In the genomic region with DNA sequence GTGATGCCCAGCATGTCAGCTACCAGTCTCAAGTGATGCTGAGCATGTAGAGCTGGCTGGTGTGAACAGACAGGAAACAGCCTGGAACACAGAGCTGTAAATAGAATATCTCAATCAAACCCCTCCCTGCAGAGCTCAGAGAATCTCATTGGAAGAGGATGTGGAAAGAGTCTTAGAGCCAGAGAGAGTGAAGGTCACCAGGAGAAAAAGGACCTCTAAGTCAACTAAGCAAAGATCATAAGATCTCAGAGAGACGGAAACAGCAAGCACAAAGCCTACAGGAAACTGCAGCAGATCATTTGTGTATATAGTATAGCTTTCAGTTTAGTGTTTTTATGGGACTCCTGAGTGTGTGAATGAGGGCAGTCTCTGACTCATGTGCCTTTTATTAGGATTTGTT, we compare ENCODE assay signal across 23 mouse cellular contexts. TPM values are rescaled to one million over a fixed set of nuclear protein-coding genes. Genes with fewer than 3 reads are reported as not detected.
DNase-seq lines count a peak whose midpoint lies in the region; ATAC-seq and TF ChIP-seq lines count a peak whose summit lies in the region.
"Had no signal": no experiment of that assay in that cellular context is flagged by ENCODE, and none has a peak within 500 bp of the region (broad histone marks: within the 10 kb centered on the region; RNA-seq: fewer than 3 reads in every experiment).

No protein-coding gene starts in this region.

- 23% methylated on average over 1 of the region's 1 CpGs for WGBS in heart, embryonic 12.5 days
- WGBS in lung, embryonic 14.5 days, result 39% methylated on average over 1 of the region's 1 CpGs
- WGBS in intestine, postnatal 0 days, result 15% methylated on average over 1 of the region's 1 CpGs

- no peak for TF ChIP-seq CTCF in lung, embryonic 14.5 days (IDR thresholded peaks at IDR 0.05; ENCODE audit: low read depth)
- no peak for TF ChIP-seq CTCF in intestine, postnatal 0 days (IDR thresholded peaks at IDR 0.05; ENCODE audit: low read depth)

- no peak for DNase-seq in heart, postnatal 25 days (ENCODE audit: low spot score)
- peak; percentile 49 for DNase-seq in lung, embryonic 14.5 days
- DNase-seq in lung, postnatal 4 days, result no peak
- DNase-seq in CD4-positive, CD25-positive, alpha-beta regulatory T cell, adult 2 months (ENCODE audit: low read depth, low spot score), result peak; percentile 14
- DNase-seq in adrenal gland, adult 2 months, result no peak
- DNase-seq in ovary, adult 18-20 months (ENCODE audit: low spot score), result no peak
- DNase-seq: adrenal gland, postnatal 10 days; cerebellum, adult 9-10 months; gastrocnemius, postnatal 10 days; kidney, adult 8-10 months; kidney, postnatal 25 days; layer of hippocampus, adult 9-11 months had no signal

- no peak overlapping the region for H3K27ac ChIP-seq in heart, embryonic 12.5 days (ENCODE audit: poor library complexity, severe bottlenecking)
- H3K27ac ChIP-seq in lung, embryonic 14.5 days (ENCODE audit: low read depth), result no peak overlapping the region
- no peak overlapping the region for H3K27ac ChIP-seq in intestine, postnatal 0 days (ENCODE audit: low read depth, low read length)
- H3K27ac ChIP-seq: embryonic facial prominence, embryonic 12.5 days; hindbrain, embryonic 15.5 days; lung, embryonic 15.5 days had no signal

- no peaks in the 10 kb centered on the region for H3K36me3 ChIP-seq in heart, embryonic 12.5 days
- no peaks in the 10 kb centered on the region for H3K36me3 ChIP-seq in lung, embryonic 14.5 days (ENCODE audit: insufficient read depth)
- H3K36me3 ChIP-seq in intestine, postnatal 0 days (ENCODE audit: control insufficient read depth, insufficient read depth), result no peaks in the 10 kb centered on the region
- H3K36me3 ChIP-seq: embryonic facial prominence, embryonic 12.5 days; hindbrain, embryonic 15.5 days; lung, embryonic 15.5 days had no signal

- intact Hi-C loops in heart, postnatal 25 days (cut with DNase I), result no loop called here

- no peak overlapping the region for H3K9ac ChIP-seq in heart, embryonic 12.5 days
- no peak overlapping the region for H3K9ac ChIP-seq in lung, embryonic 14.5 days
- H3K9ac ChIP-seq in intestine, postnatal 0 days (ENCODE audit: low read depth, low read length), result no peak overlapping the region
- H3K9ac ChIP-seq: embryonic facial prominence, embryonic 12.5 days; hindbrain, embryonic 15.5 days; lung, embryonic 15.5 days had no signal

- no peak overlapping the region for H3K4me2 ChIP-seq in heart, embryonic 12.5 days
- no peak overlapping the region for H3K4me2 ChIP-seq in lung, embryonic 14.5 days
- no peak overlapping the region for H3K4me2 ChIP-seq in intestine, postnatal 0 days (replicated peaks; ENCODE audit: low read depth)
- H3K4me2 ChIP-seq: embryonic facial prominence, embryonic 12.5 days; hindbrain, embryonic 15.5 days; liver, embryonic 11.5 days; lung, embryonic 15.5 days had no signal

- 0 out of 2 replicates have a peak, but pooled peaks cover 2% of the 10 kb centered on the region for H3K4me1 ChIP-seq in heart, embryonic 12.5 days (replicated peaks)
- no peaks in the 10 kb centered on the region for H3K4me1 ChIP-seq in lung, embryonic 14.5 days (ENCODE audit: insufficient read depth)
- H3K4me1 ChIP-seq in intestine, postnatal 0 days (replicated peaks; ENCODE audit: control insufficient read depth, insufficient read depth, low read length), result no peaks in the 10 kb centered on the region
- H3K4me1 ChIP-seq: embryonic facial prominence, embryonic 12.5 days; hindbrain, embryonic 15.5 days; lung, embryonic 15.5 days had no signal

- H3K27me3 ChIP-seq in heart, embryonic 12.5 days (replicated peaks), result no peaks in the 10 kb centered on the region
- no peaks in the 10 kb centered on the region for H3K27me3 ChIP-seq in lung, embryonic 14.5 days (ENCODE audit: insufficient read depth, low read length)
- no peaks in the 10 kb centered on the region for H3K27me3 ChIP-seq in intestine, postnatal 0 days (replicated peaks; ENCODE audit: control insufficient read depth, insufficient read depth, low read length)
- H3K27me3 ChIP-seq: embryonic facial prominence, embryonic 12.5 days; hindbrain, embryonic 15.5 days; lung, embryonic 15.5 days had no signal

- 0 out of 2 replicates have a peak, but pooled peaks have one; percentile 48 for ATAC-seq in heart, embryonic 12.5 days (ENCODE audit: insufficient number of reproducible peaks, low FRiP score)
- ATAC-seq in lung, embryonic 14.5 days (ENCODE audit: insufficient read depth), result peak; percentile 49; the same call in 1 of the 2 replicates
- peak; percentile 93 for ATAC-seq in intestine, postnatal 0 days
- ATAC-seq: forebrain, embryonic 14.5 days; midbrain, embryonic 16.5 days had no signal

- no peak overlapping the region for H3K4me3 ChIP-seq in heart, embryonic 12.5 days
- no peak overlapping the region for H3K4me3 ChIP-seq in lung, embryonic 14.5 days (ENCODE audit: low read depth, low read length)
- no peak overlapping the region for H3K4me3 ChIP-seq in intestine, postnatal 0 days (ENCODE audit: low read depth, low read length)
- H3K4me3 ChIP-seq: embryonic facial prominence, embryonic 12.5 days; erythroblast, embryonic 14.5 days; hindbrain, embryonic 15.5 days; lung, embryonic 15.5 days had no signal

- H3K9me3 ChIP-seq in heart, embryonic 12.5 days (replicated peaks), result no peaks in the 10 kb centered on the region
- no peaks in the 10 kb centered on the region for H3K9me3 ChIP-seq in lung, embryonic 14.5 days (ENCODE audit: low read depth, low read length)
- no peaks in the 10 kb centered on the region for H3K9me3 ChIP-seq in intestine, postnatal 0 days (ENCODE audit: control insufficient read depth)
- H3K9me3 ChIP-seq: embryonic facial prominence, embryonic 12.5 days; hindbrain, embryonic 15.5 days; lung, embryonic 15.5 days had no signal

RNA-seq across cellular contexts. Expression of a gene that starts 8.3 kb away (rescaled TPM):
- 0.37 and 0.39 TPM in 2 replicates for polyA plus RNA-seq in heart, embryonic 12.5 days (2016; fragmentation: Nextera tagmentation; extraction: Ambion mirVana)
- total RNA-seq in heart, postnatal 25 days (2021), result not detected
- not detected in 2 replicates for polyA plus RNA-seq in lung, embryonic 14.5 days (2014; fragmentation: Nextera tagmentation; extraction: Ambion mirVana)
- 0.22 and 0.46 TPM in 2 replicates for polyA plus RNA-seq in intestine, postnatal 0 days (2015; fragmentation: Nextera tagmentation; extraction: Ambion mirVana)
- total RNA-seq in adrenal gland, adult 2 months (2021), result not detected
- not detected in 2 replicates for polyA plus RNA-seq in adrenal gland, adult 2 months (2012; rRNA removed)
- total RNA-seq: adrenal gland, postnatal 10 days; gastrocnemius, postnatal 10 days; left cerebral cortex, adult 8-10 months had no signal
- polyA plus RNA-seq: embryonic facial prominence, embryonic 12.5 days; erythroblast, embryonic 14.5 days; forebrain, embryonic 14.5 days; hindbrain, embryonic 15.5 days; limb, embryonic 11.5 days; liver, embryonic 11.5 days; lung, embryonic 15.5 days; midbrain, embryonic 16.5 days had no signal

Comparison
In these comparisons a context has a peak if more than half of its experiments do, and no peak if none do; other contexts are left out.
1. DNase-seq: peak in lung, embryonic 14.5 days (single experiment) and CD4-positive, CD25-positive, alpha-beta regulatory T cell, adult 2 months (single experiment); none in heart, postnatal 25 days (single experiment), lung, postnatal 4 days (0 of 2), adrenal gland, adult 2 months (single experiment) and ovary, adult 18-20 months (single experiment).
2. Peak in every context shown above with its lines, with median percentiles within 50 percentile points of each other: ATAC-seq.